Mouse (Mus musculus) megakaryocyte progenitor cell, adult 5-6 weeks (primary cell): ENCODE measurements at regions not wholly inside any gene's neighbourhood (a gene's known extent, or its start where the extent isn't known, plus 50 kb on each side); places are given as distances from the start of the nearest gene placed in this dataset.
A peak's percentile ranks its signal among the peaks of the same experiment; 100 is the strongest.

Source experiments
- ATAC-seq: replicated peaks from 2 replicates; pipeline ENCODE4 v1.8.0; 2016; ENCODE audit warnings: mild to moderate bottlenecking, moderate TSS enrichment, inconsistent platforms; ENCODE audit not compliant: poor library complexity

DNA sequence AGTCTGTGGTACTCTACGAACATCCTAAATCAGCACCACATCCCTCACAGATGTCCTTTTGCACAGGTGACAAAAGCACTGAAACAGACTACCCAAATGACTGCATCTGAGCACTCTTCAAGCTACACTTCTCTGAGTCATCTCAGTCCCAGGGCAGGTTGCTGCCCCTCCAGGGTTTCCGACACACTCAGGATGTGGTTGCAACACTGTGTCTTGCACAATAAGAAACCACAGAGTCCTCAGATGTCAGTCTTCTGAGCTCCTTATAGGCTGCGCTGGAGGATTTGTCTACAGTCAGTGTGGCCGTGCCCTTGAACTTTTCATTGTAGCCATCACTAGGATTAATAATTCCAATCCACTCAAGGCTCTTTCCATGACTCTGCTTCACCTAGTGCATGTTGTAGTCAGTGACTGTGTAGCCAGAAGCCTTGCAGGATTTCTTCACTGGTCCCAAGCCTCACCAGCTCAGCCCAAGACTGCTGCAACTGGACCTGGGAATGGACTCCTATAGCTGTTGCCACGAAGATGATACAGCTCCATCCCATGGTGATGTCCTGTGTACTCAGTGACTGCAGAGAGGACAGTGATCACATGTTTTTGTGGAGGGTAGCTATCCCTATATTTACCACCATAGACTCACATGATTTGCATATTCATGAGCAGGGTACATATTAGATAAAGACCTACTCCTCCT lies 1103.3 kb upstream of the Tenm3 start:
- ATAC-seq, result peak; percentile 95

- no peak for ATAC-seq
These were observed 1088.4 kb upstream of the Tenm3 start for GRCm38 (mm10) chr8:49932124-49932523.

- no peak for ATAC-seq
These were observed 1082.8 kb upstream of the Tenm3 start for GRCm38 (mm10) chr8:49926402-49927172.

DNA sequence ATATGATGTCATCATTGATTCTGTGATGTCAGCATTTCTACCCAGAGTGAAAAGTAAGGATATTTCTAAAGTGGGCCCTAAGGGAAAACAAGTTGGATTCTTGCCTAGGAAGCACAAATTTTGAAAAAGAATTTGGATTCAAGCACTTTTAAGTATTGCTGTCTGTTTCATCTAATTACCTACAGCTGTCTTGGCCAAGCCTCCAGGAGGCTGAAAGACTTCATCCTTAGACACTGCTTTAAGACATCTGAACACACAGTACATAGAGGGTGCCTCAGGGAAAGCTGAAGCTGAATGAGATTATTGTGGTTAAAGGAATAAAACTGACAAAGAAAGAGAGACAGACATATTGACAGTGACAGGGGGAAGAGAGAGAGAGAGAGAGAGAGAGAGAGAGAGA lies 1061.3 kb upstream of the Tenm3 start:
- ATAC-seq, result no peak

- no peak for ATAC-seq
These were observed 1058.3 kb upstream of the Tenm3 start for GRCm38 (mm10) chr8:49902032-49902431.

GRCm38 (mm10) chr8:49901601-49902000 lies 1057.8 kb upstream of the Tenm3 start:
- no peak for ATAC-seq
